Mouse (Mus musculus) ES-Bruce4 (cell line): ENCODE results near the gene Fam129c.

Experiments
- CTCF ChIP-seq: IDR thresholded peaks from one replicate; pipeline ENCODE4 v1.8.1; 2011; ENCODE audit warnings: low read depth, low read length
- POLR2A ChIP-seq: IDR thresholded peaks from one replicate; pipeline ENCODE4 v1.8.1; 2011; ENCODE audit warnings: low read length; ENCODE audit not compliant: insufficient read depth

GRCm38 (mm10) chr8:71626753-71627152, 29.3 kb downstream of the Fam129c start:
- no peak for TF ChIP-seq CTCF
- TF ChIP-seq POLR2A: no peak
